Mouse (Mus musculus) adrenal gland, postnatal 4 days (tissue): Measurements from ENCODE around the gene Gm4969. TPM values are rescaled to one million over a fixed set of nuclear protein-coding genes. Genes with fewer than 3 reads are reported as not detected.

Source experiments
- microRNA-seq: library from miRNA; unstranded; fragments of <30 nt; microRNA quantifications from one replicate; pipeline ENCODE4 v1.2.0, GENCODE M21; 2021
- total RNA-seq, 2 experiments: library from RNA; stranded (reverse); gene quantifications; 2 replicates each; pipeline ENCODE4 v1.2.3; 2021

Gene Gm4969
- total RNA-seq, 2 experiments from 2014 or later: 0.59 to 0.98 TPM

Small RNAs within 50 kb of the gene (microRNA-seq; reads per million reads assigned to microRNA genes)
- gene Mir3100: 1.3 reads per million

Other genes with a start within 250 kb of the Gm4969 start
- 10 to 100 TPM in 1 of 2 experiments, 1 to 10 TPM in 1; 7.2 to 12.0 TPM for gene Pglyrp1, start 247.0 kb downstream of the Gm4969 start, total RNA-seq
- 10 to 100 TPM; 16.5 to 19.2 TPM for gene Ccdc61, start 208.0 kb downstream of the Gm4969 start, total RNA-seq
- 1 to 10 TPM; 7.8 to 8.2 TPM for gene Nova2, start 192.5 kb downstream of the Gm4969 start, total RNA-seq
- under 1 TPM in 1 of 2 experiments, not detected in 1; 0.20 TPM for gene Nanos2, start 131.0 kb downstream of the Gm4969 start, total RNA-seq
- 1 to 10 TPM; 7.2 to 8.3 TPM for gene Mypop, start 127.1 kb downstream of the Gm4969 start, total RNA-seq
- gene Irf2bp1, start 114.3 kb downstream of the Gm4969 start, total RNA-seq: 10 to 100 TPM; 44.3 to 49.1 TPM
- gene Foxa3, start 94.8 kb downstream of the Gm4969 start, total RNA-seq: 1 to 10 TPM in 1 of 2 experiments, under 1 TPM in 1; 0.50 to 4.5 TPM
- 100 to 1,000 TPM; 109 to 119 TPM for gene Sympk, start 94.0 kb downstream of the Gm4969 start, total RNA-seq
- not detected for gene Rsph6a, start 63.7 kb downstream of the Gm4969 start, total RNA-seq
- 10 to 100 TPM; 67.0 to 70.3 TPM for gene Dmwd, start 42.1 kb downstream of the Gm4969 start, total RNA-seq
- gene Dmpk, start 34.5 kb downstream of the Gm4969 start, total RNA-seq: 10 to 100 TPM; 70.0 to 74.7 TPM
- gene Six5, start 23.8 kb downstream of the Gm4969 start, total RNA-seq: 10 to 100 TPM; 23.4 to 25.3 TPM
- gene Fbxo46, start 1.5 kb upstream of the Gm4969 start, total RNA-seq: 10 to 100 TPM; 13.7 to 14.6 TPM
- 10 to 100 TPM; 16.1 TPM for gene Qpctl, start 30.9 kb upstream of the Gm4969 start, total RNA-seq
- 100 to 1,000 TPM; 111 to 116 TPM for gene Snrpd2, start 31.4 kb upstream of the Gm4969 start, total RNA-seq
- gene Gipr, start 47.8 kb upstream of the Gm4969 start, total RNA-seq: 1 to 10 TPM; 1.9 to 2.5 TPM
- 10 to 100 TPM; 44.8 to 46.7 TPM for gene Eml2, start 58.1 kb upstream of the Gm4969 start, total RNA-seq
- gene Gpr4, start 94.2 kb upstream of the Gm4969 start, total RNA-seq: 1 to 10 TPM; 4.5 to 4.8 TPM
- 10 to 100 TPM; 23.6 to 24.1 TPM for gene Opa3, start 110.0 kb upstream of the Gm4969 start, total RNA-seq
- 10 to 100 TPM; 83.7 to 89.3 TPM for gene Vasp, start 153.4 kb upstream of the Gm4969 start, total RNA-seq
- under 1 TPM in 1 of 2 experiments, not detected in 1; 0.39 TPM for gene Ppm1n, start 161.7 kb upstream of the Gm4969 start, total RNA-seq
- 10 to 100 TPM; 19.3 to 28.8 TPM for gene Rtn2, start 164.3 kb upstream of the Gm4969 start, total RNA-seq
- gene Fosb, start 191.7 kb upstream of the Gm4969 start, total RNA-seq: under 1 TPM; 0.85 to 0.98 TPM
- gene Ercc1, start 226.4 kb upstream of the Gm4969 start, total RNA-seq: 10 to 100 TPM; 38.6 to 45.2 TPM
- gene Cd3eap, start 241.1 kb upstream of the Gm4969 start, total RNA-seq: 10 to 100 TPM; 14.1 to 16.1 TPM
- 1 to 10 TPM; 9.1 to 9.6 TPM for gene Ppp1r13l, start 241.4 kb upstream of the Gm4969 start, total RNA-seq